Mouse (Mus musculus) cerebellum, adult 2 months (tissue): ENCODE measurements around the gene Ssty1. TPM values are rescaled to one million over a fixed set of nuclear protein-coding genes. Genes with fewer than 3 reads are reported as not detected.
"Not testable (repeated sequence)": the region's sequence is repeated elsewhere in the genome, so short reads cannot be mapped to it uniquely, and the experiment has no call there.

ENCODE experiments used
- DNase-seq, 2 experiments: peaks; one replicate each; pipeline ENCODE4 v3.0.0; 2021
- H3K27ac ChIP-seq: fragments of 200-500 bp; 2 replicates; pipeline ENCODE4 v1.5.1; 2012; ENCODE audit warnings: low read length, control low read depth, inconsistent platforms; ENCODE audit not compliant: insufficient read depth
- H3K27me3 ChIP-seq: fragments of 200-500 bp; 2 replicates; pipeline ENCODE4 v1.6.1; 2012; ENCODE audit warnings: inconsistent platforms, mild to moderate bottlenecking, low read length, moderate library complexity; ENCODE audit not compliant: control insufficient read depth, insufficient read depth
- H3K4me1 ChIP-seq: fragments of 200-500 bp; 2 replicates; pipeline ENCODE4 v1.6.1; 2011; ENCODE audit warnings: low read length; ENCODE audit not compliant: control insufficient read depth, insufficient read depth
- H3K4me3 ChIP-seq: fragments of 200-500 bp; replicated peaks from 2 replicates; pipeline ENCODE3; 2011; ENCODE audit warnings: mild to moderate bottlenecking, low read depth, low read length, control low read depth; ENCODE audit not compliant: insufficient read depth
- WGBS: fragments of 180-500 bp; shearing (Covaris S2); methylation state at CpG from one replicate; pipeline ENCODE4 v1.1.7; 2018; 5-methylcytosine and 5-hydroxymethylcytosine counted together
- polyA plus RNA-seq: library from polyadenylated mRNA; depleted of rRNA; stranded (reverse); fragments of >200 nt; gene quantifications from 2 replicates; pipeline ENCODE4 v1.2.3, GENCODE M21; 2012; rRNA removed

Ssty1 gene
- polyA plus RNA-seq = not detected in 2 replicates

DNA sequence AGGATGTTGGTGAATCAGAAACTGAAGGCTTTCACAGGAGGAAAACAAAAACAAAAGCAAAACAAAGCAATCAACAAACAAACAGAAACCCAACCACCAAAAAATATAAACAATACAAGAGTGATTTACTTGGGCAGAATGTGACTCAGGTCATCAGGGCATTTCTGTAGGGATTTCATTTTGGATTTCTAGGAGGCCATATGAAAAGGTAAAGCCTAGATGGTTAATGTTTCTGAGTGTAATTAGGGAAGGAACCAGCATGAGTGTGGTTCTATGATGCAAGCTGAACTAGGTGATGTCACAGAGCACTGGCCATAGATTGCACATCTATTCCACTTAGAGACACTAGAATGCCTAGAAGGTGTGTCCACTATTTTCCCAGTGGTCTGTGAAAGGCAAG, at the start of gene Ssty1:
Ssty1 (plus strand) TSS at position 301 of the 400 bp plus-strand sequence.
- H3K27ac ChIP-seq, H3K4me3 ChIP-seq, H3K27me3 ChIP-seq, DNase-seq, H3K4me1 ChIP-seq: not testable (repeated sequence)

DNA sequence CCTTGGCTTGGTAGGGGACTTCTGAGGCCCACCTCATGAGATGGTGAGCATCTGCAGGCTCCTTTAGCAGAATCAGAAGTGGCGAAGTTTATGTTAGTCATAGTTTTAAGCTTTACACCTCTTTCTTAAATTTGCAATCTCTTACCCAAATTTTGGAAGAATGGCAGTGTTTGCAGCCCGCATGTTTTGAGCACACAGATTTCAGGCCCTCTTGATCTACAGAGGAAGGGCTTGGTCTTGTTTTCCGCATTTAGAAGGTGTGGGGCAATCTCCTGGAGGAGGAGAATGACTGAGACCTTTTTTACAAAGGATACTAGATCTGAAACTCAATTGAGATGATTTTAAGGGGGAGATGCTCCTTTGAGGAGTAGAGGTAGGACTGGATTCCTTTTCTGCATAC, 27.2 kb upstream of the Ssty1 start, which contains the start of gene Gm21764:
Gm21764 (minus strand) TSS at position 101 of the 400 bp plus-strand sequence.
- no CpG with 5 or more reads among the region's 3 CpGs for WGBS
- H3K4me1 ChIP-seq, H3K4me3 ChIP-seq, H3K27ac ChIP-seq, DNase-seq, H3K27me3 ChIP-seq: not testable (repeated sequence)

Other genes starting within 250 kb of the Ssty1 start
- not detected in 2 replicates for gene Gm21904, start 242.8 kb upstream of the Ssty1 start, polyA plus RNA-seq
- gene Gm20772, start 214.4 kb upstream of the Ssty1 start, polyA plus RNA-seq = not detected in 2 replicates
- not detected in 2 replicates for gene Gm20831, start 214.4 kb upstream of the Ssty1 start, polyA plus RNA-seq
- not detected in 2 replicates for gene Srsy, start 151.8 kb upstream of the Ssty1 start, polyA plus RNA-seq
- not detected in 2 replicates for gene Gm21764, start 27.3 kb upstream of the Ssty1 start, polyA plus RNA-seq